Mouse (Mus musculus) embryonic facial prominence, embryonic 10.5 days (tissue): ENCODE data around the gene Zfp607b. TPM values are rescaled to one million over a fixed set of nuclear protein-coding genes. Genes with fewer than 3 reads are reported as not detected.

Experiments
- DNase-seq: peaks from one replicate; pipeline ENCODE4 v3.0.0-alpha.2; 2017; ENCODE audit warnings: low spot score
- H3K27ac ChIP-seq: fragments of 300-500 bp; sonication (generic); replicated peaks from 2 replicates; pipeline ENCODE4 v1.5.1; 2016; ENCODE audit warnings: mild to moderate bottlenecking
- H3K27me3 ChIP-seq: fragments of 300-500 bp; sonication (generic); replicated peaks from 2 replicates; pipeline ENCODE4 v1.6.1; 2016; ENCODE audit warnings: low read depth, mild to moderate bottlenecking; ENCODE audit not compliant: poor library complexity, severe bottlenecking
- H3K36me3 ChIP-seq: fragments of 300-500 bp; sonication (generic); replicated peaks from 2 replicates; pipeline ENCODE4 v1.6.1; 2016; ENCODE audit warnings: mild to moderate bottlenecking, moderate library complexity
- H3K4me1 ChIP-seq: fragments of 300-500 bp; sonication (generic); 2 replicates; pipeline ENCODE4 v1.6.1; 2016
- H3K4me3 ChIP-seq: fragments of 300-500 bp; sonication (generic); 2 replicates; pipeline ENCODE4 v1.5.1; 2016; ENCODE audit warnings: mild to moderate bottlenecking, moderate library complexity
- H3K9me3 ChIP-seq: fragments of 300-500 bp; sonication (generic); 2 replicates; pipeline ENCODE4 v1.6.1; 2016; ENCODE audit warnings: mild to moderate bottlenecking
- WGBS: fragments of 180-500 bp; shearing (Covaris S2); methylation state at CpG from one replicate; pipeline ENCODE4 v1.1.7; 2016; 5-methylcytosine and 5-hydroxymethylcytosine counted together
- polyA plus RNA-seq: library from polyadenylated mRNA; unstranded; fragments of >200 nt; fragmentation: Nextera tagmentation; extraction: Ambion mirVana; gene quantifications from 2 replicates; pipeline ENCODE4 v1.2.1, GENCODE M21; 2016

Gene Zfp607b
- polyA plus RNA-seq, 1 experiment from 2014 or later, result 5.0 TPM

GRCm38 (mm10) chr7:27658712-27659663, 30.2 kb upstream of the Zfp607b start:
- 61% methylated on average over 14 of the region's 14 CpGs for WGBS
- no peak overlapping the region for H3K4me3 ChIP-seq
- DNase-seq, result no peak
- peaks cover 73% of the 10 kb centered on the region for H3K36me3 ChIP-seq
- no peak overlapping the region for H3K27ac ChIP-seq
- peaks cover 10% of the 10 kb centered on the region for H3K4me1 ChIP-seq
- H3K27me3 ChIP-seq, result peaks cover 72% of the 10 kb centered on the region
- H3K9me3 ChIP-seq, result no peaks in the 10 kb centered on the region

- H3K36me3 ChIP-seq, result peaks cover 89% of the 10 kb centered on the region
- WGBS, result 93% methylated on average over 4 of the region's 4 CpGs
Measured at GRCm38 (mm10) chr7:27662038-27662437, 27.1 kb upstream of the Zfp607b start.

GRCm38 (mm10) chr7:27673064-27673574, 16.0 kb upstream of the Zfp607b start:
- H3K36me3 ChIP-seq, result peaks cover 33% of the 10 kb centered on the region
- 63% methylated on average over 9 of the region's 9 CpGs for WGBS

More at GRCm38 (mm10) chr7:27662038-27662437, 27.1 kb upstream of the Zfp607b start:
- Histone ChIP-seq H3K27me3 (peaks cover 41% of the 10 kb centered on the region), H3K9me3 (no peaks in the 10 kb centered on the region), H3K27ac (no peak overlapping the region), H3K4me3 (no peak overlapping the region), H3K4me1 (peaks cover 6% of the 10 kb centered on the region; the same call in 1 of the 2 replicates)
- DNase-seq, result no peak

GRCm38 (mm10) chr7:27673575-27674131, 15.5 kb upstream of the Zfp607b start:
- H3K4me1 ChIP-seq, result peaks cover 32% of the 10 kb centered on the region
- no peaks in the 10 kb centered on the region for H3K27me3 ChIP-seq
- peak overlapping the region; percentile 99 for H3K4me3 ChIP-seq
- peaks cover 27% of the 10 kb centered on the region for H3K36me3 ChIP-seq
- peak; percentile 43 for DNase-seq
- H3K9me3 ChIP-seq, result no peaks in the 10 kb centered on the region
- WGBS, result 2% methylated on average over 48 of the region's 52 CpGs
- peak overlapping the region; percentile 94 for H3K27ac ChIP-seq

More at GRCm38 (mm10) chr7:27673064-27673574, 16.0 kb upstream of the Zfp607b start:
- H3K27me3 ChIP-seq, result no peaks in the 10 kb centered on the region
- no peak for DNase-seq
- H3K27ac ChIP-seq, result no peak overlapping the region
- H3K4me3 ChIP-seq, result peak overlapping the region; percentile 99
- H3K9me3 ChIP-seq, result no peaks in the 10 kb centered on the region
- H3K4me1 ChIP-seq, result peaks cover 32% of the 10 kb centered on the region

- H3K27me3 ChIP-seq, result no peaks in the 10 kb centered on the region
- peak overlapping the region; percentile 94 for H3K27ac ChIP-seq
- no peak for DNase-seq
- H3K4me3 ChIP-seq, result peak overlapping the region; percentile 99
- WGBS, result under 1% methylated on average over 38 of the region's 38 CpGs
- peaks cover 24% of the 10 kb centered on the region for H3K36me3 ChIP-seq
- no peaks in the 10 kb centered on the region for H3K9me3 ChIP-seq
- peaks cover 32% of the 10 kb centered on the region for H3K4me1 ChIP-seq
Measured at GRCm38 (mm10) chr7:27674195-27674521, 15.0 kb upstream of the Zfp607b start.

- Histone ChIP-seq H3K9me3 (no peaks in the 10 kb centered on the region), H3K36me3 (peaks cover 24% of the 10 kb centered on the region), H3K4me1 (peaks cover 32% of the 10 kb centered on the region), H3K27ac (peak within 1 kb of the TSS; percentile 94), H3K4me3 (peak within 1 kb of the TSS; percentile 99), H3K27me3 (no peaks in the 10 kb centered on the region)
- peak; percentile 94 for DNase-seq
- WGBS, result under 1% methylated on average over 31 of the region's 31 CpGs
Measured at GRCm38 (mm10) chr7:27674522-27675221, 14.5 kb upstream of the Zfp607b start, which contains the start of gene Map3k10. TSS of gene Map3k10 (minus strand) at chr7:27674598.

- Histone ChIP-seq H3K27ac (0 out of 2 replicates have a peak overlapping the region, but pooled peaks have one; percentile 94), H3K36me3 (peaks cover 20% of the 10 kb centered on the region), H3K9me3 (no peaks in the 10 kb centered on the region), H3K4me1 (peaks cover 32% of the 10 kb centered on the region), H3K27me3 (no peaks in the 10 kb centered on the region), H3K4me3 (peak overlapping the region; percentile 99)
- WGBS, result 30% methylated on average over 14 of the region's 14 CpGs
- DNase-seq, result no peak
Measured at GRCm38 (mm10) chr7:27675222-27675612, 13.9 kb upstream of the Zfp607b start.

- H3K36me3 ChIP-seq, result no peaks in the 10 kb centered on the region
- 83% methylated on average over 2 of the region's 2 CpGs for WGBS
- no peaks in the 10 kb centered on the region for H3K27me3 ChIP-seq
- no peak overlapping the region for H3K27ac ChIP-seq
- peaks cover 8% of the 10 kb centered on the region for H3K4me1 ChIP-seq
- DNase-seq, result no peak
- H3K9me3 ChIP-seq, result no peaks in the 10 kb centered on the region
- no peak overlapping the region for H3K4me3 ChIP-seq
Measured at GRCm38 (mm10) chr7:27683218-27683617, 5.9 kb upstream of the Zfp607b start.

- WGBS, result 46% methylated on average over 5 of the region's 5 CpGs
- no peak for DNase-seq
- Histone ChIP-seq H3K4me1 (peaks cover 17% of the 10 kb centered on the region), H3K27me3 (no peaks in the 10 kb centered on the region), H3K36me3 (no peaks in the 10 kb centered on the region), H3K9me3 (no peaks in the 10 kb centered on the region), H3K4me3 (peak overlapping the region; percentile 38; the same call in 1 of the 2 replicates), H3K27ac (no peak overlapping the region)
Measured at GRCm38 (mm10) chr7:27685220-27685619, 3.9 kb upstream of the Zfp607b start.

- Histone ChIP-seq H3K4me3 (peak overlapping the region; percentile 38; the same call in 1 of the 2 replicates), H3K36me3 (no peaks in the 10 kb centered on the region), H3K9me3 (no peaks in the 10 kb centered on the region), H3K4me1 (peaks cover 19% of the 10 kb centered on the region), H3K27ac (no peak overlapping the region), H3K27me3 (no peaks in the 10 kb centered on the region)
- 2% methylated on average over 6 of the region's 6 CpGs for WGBS
- DNase-seq, result peak; percentile 33
Measured at GRCm38 (mm10) chr7:27685681-27686080, 3.5 kb upstream of the Zfp607b start.

- H3K4me3 ChIP-seq, result no peak overlapping the region
- WGBS, result 80% methylated on average over 1 of the region's 1 CpGs
- peaks cover 19% of the 10 kb centered on the region for H3K4me1 ChIP-seq
- H3K27ac ChIP-seq, result no peak overlapping the region
- H3K36me3 ChIP-seq, result no peaks in the 10 kb centered on the region
- no peaks in the 10 kb centered on the region for H3K27me3 ChIP-seq
- H3K9me3 ChIP-seq, result no peaks in the 10 kb centered on the region
- no peak for DNase-seq
Measured at GRCm38 (mm10) chr7:27687043-27687442, 2.1 kb upstream of the Zfp607b start.

GRCm38 (mm10) chr7:27687836-27688235, 1.3 kb upstream of the Zfp607b start:
- Histone ChIP-seq H3K4me1 (peaks cover 19% of the 10 kb centered on the region), H3K9me3 (no peaks in the 10 kb centered on the region), H3K27ac (no peak overlapping the region), H3K36me3 (no peaks in the 10 kb centered on the region), H3K4me3 (peak overlapping the region; percentile 66), H3K27me3 (no peaks in the 10 kb centered on the region)
- DNase-seq, result no peak
- 72% methylated on average over 3 of the region's 3 CpGs for WGBS
